Mouse (Mus musculus) midbrain, embryonic 14.5 days (tissue): ENCODE results near the gene Atox1. TPM values are rescaled to one million over a fixed set of nuclear protein-coding genes. Genes with fewer than 3 reads are reported as not detected.
"Not testable (repeated sequence)": the region's sequence is repeated elsewhere in the genome, so short reads cannot be mapped to it uniquely, and the experiment has no call there.

Source experiments
- ATAC-seq: fragments of 200-750 bp; cut with Nextera tagmentation; 2 replicates; pipeline ENCODE4 v1.8.0; 2017; ENCODE audit warnings: moderate number of reproducible peaks, moderate library complexity; ENCODE audit not compliant: low FRiP score, low TSS enrichment
- DNase-seq: peaks from one replicate; pipeline ENCODE4 v3.0.0-alpha.2; 2015
- H3K27ac ChIP-seq: fragments of 300-500 bp; sonication (generic); replicated peaks from 2 replicates; pipeline ENCODE4 v1.5.1; 2014; ENCODE audit warnings: mild to moderate bottlenecking, low read depth, low read length, moderate library complexity
- H3K27me3 ChIP-seq: fragments of 300-500 bp; sonication (generic); 2 replicates; pipeline ENCODE4 v1.6.1; 2014; ENCODE audit warnings: low read length, control low read depth, mixed read lengths; ENCODE audit not compliant: control insufficient read depth, insufficient read depth
- H3K36me3 ChIP-seq: fragments of 300-500 bp; sonication (generic); 2 replicates; pipeline ENCODE4 v1.6.1; 2014; ENCODE audit warnings: low read length, control low read depth; ENCODE audit not compliant: control insufficient read depth, insufficient read depth
- H3K4me1 ChIP-seq: fragments of 300-500 bp; sonication (generic); 2 replicates; pipeline ENCODE4 v1.6.1; 2014; ENCODE audit warnings: mild to moderate bottlenecking, antibody characterized with exemption, low read length, control low read depth; ENCODE audit not compliant: control insufficient read depth, insufficient read depth
- H3K4me2 ChIP-seq: fragments of 300-500 bp; sonication (generic); 2 replicates; pipeline ENCODE4 v1.6.1; 2014; ENCODE audit warnings: mild to moderate bottlenecking, low read length, moderate library complexity
- H3K4me3 ChIP-seq: fragments of 300-500 bp; sonication (generic); replicated peaks from 2 replicates; pipeline ENCODE4 v1.5.1; 2014; ENCODE audit warnings: low read depth, low read length
- H3K9ac ChIP-seq: fragments of 300-500 bp; sonication (generic); replicated peaks from 2 replicates; pipeline ENCODE4 v1.6.1; 2014; ENCODE audit warnings: mild to moderate bottlenecking, low read length, moderate library complexity
- H3K9me3 ChIP-seq: fragments of 300-500 bp; sonication (generic); 2 replicates; pipeline ENCODE4 v1.6.1; 2016; ENCODE audit warnings: low read length, control low read depth, mixed read lengths; ENCODE audit not compliant: control insufficient read depth
- WGBS: fragments of 180-500 bp; shearing (Covaris S2); extraction: QIAGEN DNeasy Blood & Tissue Kit; methylation state at CpG from one replicate; pipeline ENCODE4 v1.1.7; 2014; 5-methylcytosine and 5-hydroxymethylcytosine counted together
- polyA plus RNA-seq: library from polyadenylated mRNA; unstranded; fragments of >200 nt; fragmentation: Nextera tagmentation; extraction: Ambion mirVana; gene quantifications from 2 replicates; pipeline ENCODE4 v1.2.1, GENCODE M21; 2014

Atox1 gene
- polyA plus RNA-seq, 1 experiment from 2014 or later, result 244 TPM

DNA sequence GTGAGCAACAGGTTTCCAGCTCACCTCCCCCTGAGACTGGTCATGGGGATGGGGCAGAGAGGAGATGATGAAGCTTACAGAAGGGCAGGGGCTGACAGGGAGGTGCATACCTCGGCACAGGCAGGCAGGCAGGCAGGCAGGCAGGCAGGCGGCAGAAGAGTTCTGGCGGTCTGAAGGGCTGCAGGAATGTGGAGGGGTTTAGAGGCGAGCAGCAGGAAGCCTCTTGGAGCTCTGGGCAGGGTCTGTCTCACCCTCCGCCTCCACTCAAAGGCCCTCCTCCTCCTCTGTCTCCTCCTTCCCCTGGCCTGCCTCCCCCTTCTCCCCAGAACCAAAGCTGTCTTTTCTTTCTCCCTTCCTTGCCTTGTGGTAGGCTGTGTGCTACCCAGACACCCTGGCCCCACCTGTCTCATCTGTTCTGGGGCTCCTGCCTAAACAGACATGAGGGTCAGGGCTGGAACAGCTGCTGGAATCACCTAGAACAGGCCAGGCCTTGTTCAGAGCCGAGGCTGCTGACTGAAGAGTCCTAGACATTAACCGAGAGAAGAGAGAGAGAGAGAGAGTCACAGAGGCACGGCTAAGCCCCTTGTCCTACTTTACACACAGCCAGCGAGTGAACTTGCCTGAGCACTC is 41.2 kb downstream of the Atox1 start:
- Histone ChIP-seq H3K4me3 (peak overlapping the region; percentile 29), H3K27ac (peak overlapping the region; percentile 67), H3K4me1 (peaks cover 34% of the 10 kb centered on the region), H3K9me3 (no peaks in the 10 kb centered on the region), H3K4me2 (peak overlapping the region; percentile 52), H3K27me3 (0 out of 2 replicates have a peak, but pooled peaks cover 4% of the 10 kb centered on the region), H3K9ac (peak overlapping the region; percentile 27; the same call in 1 of the 2 replicates), H3K36me3 (no peaks in the 10 kb centered on the region)
- WGBS, result 4% methylated on average over 9 of the region's 9 CpGs
- ATAC-seq (peak; percentile 48), DNase-seq (peak; percentile 54)

- peak overlapping the region; percentile 52 for H3K4me2 ChIP-seq
- H3K36me3 ChIP-seq, result no peaks in the 10 kb centered on the region
- H3K4me3 ChIP-seq, result peak overlapping the region; percentile 29
- 2% methylated on average over 4 of the region's 4 CpGs for WGBS
- peaks cover 30% of the 10 kb centered on the region for H3K4me1 ChIP-seq
- H3K27me3 ChIP-seq, result 0 out of 2 replicates have a peak, but pooled peaks cover 4% of the 10 kb centered on the region
- peak overlapping the region; percentile 27; the same call in 1 of the 2 replicates for H3K9ac ChIP-seq
- ATAC-seq (no peak), DNase-seq (peak; percentile 25)
- H3K27ac ChIP-seq, result peak overlapping the region; percentile 67
- no peaks in the 10 kb centered on the region for H3K9me3 ChIP-seq
Measured at GRCm38 (mm10) chr11:55419296-55419677, 41.8 kb downstream of the Atox1 start.

- H3K4me1 ChIP-seq, result peaks cover 24% of the 10 kb centered on the region
- H3K27me3 ChIP-seq, result 0 out of 2 replicates have a peak, but pooled peaks cover 4% of the 10 kb centered on the region
- ATAC-seq, result no peak
- H3K9me3 ChIP-seq, result no peaks in the 10 kb centered on the region
- H3K4me3 ChIP-seq, result peak overlapping the region; percentile 29
- 0 out of 2 replicates have a peak overlapping the region, but pooled peaks have one; percentile 0 for H3K9ac ChIP-seq
- H3K36me3 ChIP-seq, result no peaks in the 10 kb centered on the region
- DNase-seq, result no peak
- H3K4me2 ChIP-seq, result peak overlapping the region; percentile 52
- H3K27ac ChIP-seq, result no peak overlapping the region
- 10% methylated on average over 3 of the region's 3 CpGs for WGBS
Measured at GRCm38 (mm10) chr11:55418704-55419061, 42.4 kb downstream of the Atox1 start.

DNA sequence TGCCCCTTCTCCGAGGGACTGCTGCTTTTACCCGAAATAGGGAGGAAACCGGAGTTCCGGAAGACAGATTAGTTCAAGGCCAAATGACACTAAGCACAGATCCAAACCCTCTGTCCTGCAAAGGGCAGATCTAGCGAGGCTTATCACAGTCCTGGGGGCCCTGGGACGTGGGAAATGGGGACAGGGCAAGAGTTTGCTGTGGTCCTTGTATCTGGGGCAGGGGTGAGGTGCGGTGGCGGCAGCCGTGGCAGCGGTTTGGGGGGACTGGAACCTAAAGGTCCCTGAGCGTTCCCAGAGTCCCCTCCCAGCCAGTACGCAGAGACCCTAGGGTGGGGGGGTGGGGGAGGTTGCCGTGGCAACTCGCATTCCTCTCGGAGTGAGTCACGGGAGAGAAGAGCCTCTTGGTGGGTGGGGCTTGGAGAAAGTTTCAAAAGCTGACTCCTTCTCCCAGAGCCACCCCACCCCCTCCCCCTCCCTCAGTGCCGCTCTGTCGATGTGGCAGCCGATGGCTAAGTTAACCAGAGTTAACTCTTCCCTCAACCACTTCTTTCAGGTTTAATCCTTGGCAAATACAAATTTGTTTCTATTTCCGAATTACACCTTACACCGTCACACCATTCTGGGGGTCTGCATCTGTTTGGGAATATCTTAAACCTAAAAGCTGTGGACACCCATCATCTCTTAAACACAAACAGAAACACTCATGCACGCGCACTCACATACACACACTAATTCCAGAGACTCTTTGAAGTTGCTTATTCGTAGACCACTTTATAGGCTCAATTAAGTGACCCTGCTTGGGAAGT is 42.9 kb downstream of the Atox1 start:
- under 1% methylated on average over 24 of the region's 24 CpGs for WGBS

GRCm38 (mm10) chr11:55416609-55417265 is 44.3 kb downstream of the Atox1 start:
- no peak for ATAC-seq
- Histone ChIP-seq H3K36me3 (no peaks in the 10 kb centered on the region), H3K9ac (no peak overlapping the region), H3K9me3 (no peaks in the 10 kb centered on the region), H3K4me1 (peaks cover 22% of the 10 kb centered on the region), H3K27me3 (0 out of 2 replicates have a peak, but pooled peaks cover 4% of the 10 kb centered on the region), H3K4me2 (no peak overlapping the region), H3K27ac (no peak overlapping the region), H3K4me3 (no peak overlapping the region)
- 78% methylated on average over 6 of the region's 6 CpGs for WGBS
- DNase-seq, result no peak

More for the DNA sequence above, 42.9 kb downstream of the Atox1 start:
- H3K27me3 ChIP-seq, result 0 out of 2 replicates have a peak, but pooled peaks cover 4% of the 10 kb centered on the region
- H3K4me1 ChIP-seq, result peaks cover 22% of the 10 kb centered on the region
- H3K4me2 ChIP-seq, result peak overlapping the region; percentile 52
- peak overlapping the region; percentile 6; the same call in 1 of the 2 replicates for H3K9ac ChIP-seq
- ATAC-seq (peak; percentile 64), DNase-seq (peak; percentile 71)
- H3K27ac ChIP-seq, result 0 out of 2 replicates have a peak overlapping the region, but pooled peaks have one; percentile 42
- peak overlapping the region; percentile 29 for H3K4me3 ChIP-seq
- no peaks in the 10 kb centered on the region for H3K36me3 ChIP-seq
- H3K9me3 ChIP-seq, result no peaks in the 10 kb centered on the region

DNA sequence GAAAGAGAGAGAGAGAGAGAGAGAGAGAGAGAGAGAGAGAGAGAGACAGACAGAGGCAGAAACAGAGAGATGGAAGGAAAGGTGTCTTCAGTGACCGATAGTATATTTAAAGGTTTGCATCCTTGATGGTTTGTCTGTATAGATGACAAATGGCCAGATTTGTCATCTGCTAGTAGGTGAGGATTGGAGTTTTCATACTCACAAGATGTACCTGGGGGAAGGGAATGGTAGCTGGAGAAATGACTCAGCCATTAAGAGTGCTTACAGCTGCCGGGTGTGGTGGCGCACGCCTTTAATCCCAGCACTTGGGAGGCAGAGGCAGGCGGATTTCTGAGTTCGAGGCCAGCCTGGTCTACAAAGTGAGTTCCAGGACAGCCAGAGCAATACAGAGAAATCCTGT is 45.3 kb downstream of the Atox1 start:
- DNase-seq, H3K4me3 ChIP-seq, H3K27me3 ChIP-seq, H3K27ac ChIP-seq, H3K4me2 ChIP-seq, ATAC-seq, H3K36me3 ChIP-seq, H3K9me3 ChIP-seq, H3K9ac ChIP-seq: not testable (repeated sequence)
- WGBS, result 91% methylated on average over 6 of the region's 6 CpGs
- peaks cover 22% of the 10 kb centered on the region for H3K4me1 ChIP-seq

DNA sequence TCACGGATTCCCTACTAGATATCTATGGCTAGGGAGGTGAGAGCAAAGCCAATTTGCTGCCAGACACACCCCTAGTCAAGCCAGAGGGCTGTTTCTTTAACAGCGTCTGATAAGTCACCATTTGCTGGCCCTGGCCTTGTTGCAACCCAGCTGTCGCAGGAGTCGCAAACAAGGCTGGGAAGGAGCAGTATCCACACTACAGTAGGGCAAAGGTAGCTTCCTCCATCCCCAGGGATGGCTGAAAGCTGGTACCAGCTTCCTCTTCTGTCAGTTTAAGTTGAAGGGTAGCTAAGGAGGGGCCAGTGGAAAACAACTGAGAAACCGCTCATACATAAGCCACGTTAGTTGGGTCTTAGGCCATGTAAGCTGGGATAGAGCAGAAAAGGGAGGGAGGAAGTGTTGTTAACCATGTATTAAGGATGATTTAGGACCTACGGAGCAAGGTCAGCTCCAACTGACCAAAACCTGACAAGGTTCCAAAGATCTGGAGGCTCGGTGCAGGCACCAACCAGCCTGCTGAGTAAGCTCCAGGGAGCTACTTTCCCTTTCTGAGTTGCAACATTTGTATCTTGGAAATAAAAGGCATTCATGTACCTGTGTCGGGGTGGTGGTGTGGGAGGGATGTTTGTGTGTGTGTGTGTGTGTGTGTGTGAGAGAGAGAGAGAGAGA is 45.9 kb downstream of the Atox1 start:
- DNase-seq (no peak), ATAC-seq (no peak)
- Histone ChIP-seq H3K4me1 (peaks cover 22% of the 10 kb centered on the region), H3K27me3 (0 out of 2 replicates have a peak, but pooled peaks cover 4% of the 10 kb centered on the region), H3K4me3 (no peak overlapping the region), H3K4me2 (no peak overlapping the region), H3K9ac (no peak overlapping the region), H3K36me3 (no peaks in the 10 kb centered on the region), H3K27ac (no peak overlapping the region), H3K9me3 (no peaks in the 10 kb centered on the region)
- 85% methylated on average over 9 of the region's 9 CpGs for WGBS

DNA sequence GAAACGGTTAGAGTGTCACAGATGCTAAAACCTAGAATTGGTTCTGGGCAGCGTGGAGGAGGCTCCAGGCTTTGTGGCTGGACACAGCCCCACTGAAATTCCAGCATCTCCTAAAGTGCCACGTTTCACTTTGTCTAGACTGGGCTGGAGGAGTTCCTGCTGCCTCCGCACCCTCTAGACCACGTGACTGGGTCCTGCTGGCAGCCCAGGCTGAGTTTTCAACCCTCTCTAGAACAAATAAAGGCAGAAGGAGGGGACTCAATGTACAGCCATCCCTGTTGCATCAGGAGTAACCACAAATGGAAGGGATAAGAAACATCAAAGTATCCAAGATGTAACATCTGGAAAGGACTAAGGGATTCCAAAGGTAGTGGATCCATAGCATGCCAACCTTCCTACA is 46.7 kb downstream of the Atox1 start:
- H3K27me3 ChIP-seq, result 0 out of 2 replicates have a peak, but pooled peaks cover 4% of the 10 kb centered on the region
- DNase-seq (no peak), ATAC-seq (no peak)
- WGBS, result 70% methylated on average over 5 of the region's 5 CpGs
- H3K36me3 ChIP-seq, result no peaks in the 10 kb centered on the region
- no peak overlapping the region for H3K27ac ChIP-seq
- H3K4me3 ChIP-seq, result no peak overlapping the region
- no peak overlapping the region for H3K4me2 ChIP-seq
- no peak overlapping the region for H3K9ac ChIP-seq
- H3K4me1 ChIP-seq, result peaks cover 15% of the 10 kb centered on the region
- no peaks in the 10 kb centered on the region for H3K9me3 ChIP-seq
